Mouse (Mus musculus) embryonic facial prominence, embryonic 13.5 days (tissue): Measurements from ENCODE around the gene Tor1aip2. TPM values are rescaled to one million over a fixed set of nuclear protein-coding genes. Genes with fewer than 3 reads are reported as not detected.

ENCODE experiments used
- ATAC-seq: fragments of 200-750 bp; cut with Nextera tagmentation; 2 replicates; pipeline ENCODE4 v1.8.0; 2017; ENCODE audit warnings: low read depth; ENCODE audit not compliant: insufficient number of reproducible peaks, insufficient read depth, low FRiP score, low TSS enrichment
- H3K27ac ChIP-seq: fragments of 300-500 bp; sonication (generic); 2 replicates; pipeline ENCODE4 v1.5.1; 2015; ENCODE audit warnings: moderate library complexity, mild to moderate bottlenecking, inconsistent platforms
- H3K27me3 ChIP-seq: fragments of 300-500 bp; sonication (generic); 2 replicates; pipeline ENCODE4 v1.6.1; 2015; ENCODE audit warnings: mild to moderate bottlenecking, inconsistent platforms
- H3K36me3 ChIP-seq: fragments of 300-500 bp; sonication (generic); 2 replicates; pipeline ENCODE4 v1.6.1; 2015; ENCODE audit warnings: mild to moderate bottlenecking, inconsistent platforms
- H3K4me1 ChIP-seq: fragments of 300-500 bp; sonication (generic); 2 replicates; pipeline ENCODE4 v1.6.1; 2015; ENCODE audit warnings: inconsistent platforms
- H3K4me2 ChIP-seq: fragments of 300-500 bp; sonication (generic); 2 replicates; pipeline ENCODE4 v1.6.1; 2015; ENCODE audit warnings: moderate library complexity, mild to moderate bottlenecking, inconsistent platforms
- H3K4me3 ChIP-seq: fragments of 300-500 bp; sonication (generic); 2 replicates; pipeline ENCODE4 v1.5.1; 2015; ENCODE audit warnings: mild to moderate bottlenecking, inconsistent platforms
- H3K9ac ChIP-seq: fragments of 300-500 bp; sonication (generic); 2 replicates; pipeline ENCODE4 v1.6.1; 2015; ENCODE audit warnings: mild to moderate bottlenecking, inconsistent platforms
- H3K9me3 ChIP-seq: fragments of 300-500 bp; sonication (generic); 2 replicates; pipeline ENCODE4 v1.6.1; 2016; ENCODE audit warnings: inconsistent platforms
- WGBS: fragments of 180-500 bp; shearing (Covaris S2); methylation state at CpG from one replicate; pipeline ENCODE4 v1.1.7; 2015; ENCODE audit warnings: mixed read lengths; 5-methylcytosine and 5-hydroxymethylcytosine counted together
- polyA plus RNA-seq: library from polyadenylated mRNA; unstranded; fragments of >200 nt; fragmentation: Nextera tagmentation; extraction: Ambion mirVana; gene quantifications from 2 replicates; pipeline ENCODE4 v1.2.1, GENCODE M21; 2015

Gene Tor1aip2
- polyA plus RNA-seq, 1 experiment from 2014 or later = 117 TPM

DNA sequence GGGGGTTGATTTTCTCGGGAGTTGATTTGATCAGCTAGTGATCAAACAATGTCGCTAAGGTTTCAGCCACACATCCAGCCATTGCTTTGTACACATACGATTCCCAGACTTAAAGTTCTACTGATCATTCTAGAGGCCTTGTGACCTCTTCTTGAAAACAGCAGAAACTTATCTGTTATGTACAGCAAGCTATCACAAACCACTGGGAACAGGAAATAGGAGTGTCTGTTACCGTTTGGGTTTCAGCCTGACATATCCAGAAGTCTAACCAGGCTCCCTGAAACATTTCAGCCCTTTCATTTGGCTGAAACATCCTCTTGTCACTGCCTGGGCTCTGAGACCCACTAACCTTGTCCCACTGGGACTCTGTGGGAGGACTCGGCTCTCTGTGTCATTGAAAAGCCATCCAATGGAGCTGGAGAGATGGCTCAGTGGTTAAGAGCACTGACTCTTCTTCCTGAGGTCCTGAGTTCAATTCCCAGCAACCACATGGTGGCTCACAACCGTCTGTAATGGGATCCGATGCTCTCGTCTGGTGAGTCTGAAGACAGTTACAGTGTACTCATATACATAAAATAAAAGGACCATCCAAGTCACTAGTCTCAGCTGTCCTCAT, 78.8 kb downstream of the Tor1aip2 start:
- Histone ChIP-seq H3K4me1 (peaks cover 7% of the 10 kb centered on the region; the same call in 1 of the 2 replicates), H3K9ac (no peak overlapping the region), H3K4me2 (no peak overlapping the region), H3K9me3 (no peaks in the 10 kb centered on the region), H3K36me3 (no peaks in the 10 kb centered on the region), H3K27ac (no peak overlapping the region), H3K4me3 (no peak overlapping the region), H3K27me3 (no peaks in the 10 kb centered on the region)
- no peak for ATAC-seq
- 74% methylated on average over 8 of the region's 8 CpGs for WGBS

DNA sequence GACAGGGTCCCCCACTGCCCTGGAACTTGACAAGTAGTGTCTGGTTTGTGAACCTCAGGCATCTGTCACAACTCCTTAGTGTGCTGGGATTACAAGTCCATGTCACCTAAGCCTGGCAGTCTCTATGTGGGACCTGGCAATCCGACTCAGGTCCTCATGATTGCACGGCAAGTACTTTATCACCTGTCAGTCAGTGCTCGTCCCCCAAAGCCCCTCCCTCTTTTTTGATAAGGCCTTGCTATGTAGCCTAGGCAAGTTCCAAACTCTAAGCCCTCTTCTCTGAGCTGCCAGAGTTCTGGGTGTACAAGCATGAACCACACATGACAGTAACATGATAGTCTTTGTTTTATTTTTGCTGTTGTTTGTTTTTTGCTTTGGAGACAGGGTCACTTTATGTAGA, 81.6 kb downstream of the Tor1aip2 start:
- Histone ChIP-seq H3K9me3 (no peaks in the 10 kb centered on the region), H3K4me3 (no peak overlapping the region), H3K27ac (no peak overlapping the region), H3K27me3 (no peaks in the 10 kb centered on the region), H3K36me3 (no peaks in the 10 kb centered on the region), H3K9ac (no peak overlapping the region), H3K4me2 (no peak overlapping the region), H3K4me1 (peaks cover 3% of the 10 kb centered on the region; the same call in 1 of the 2 replicates)
- 67% methylated on average over 3 of the region's 3 CpGs for WGBS
- no peak for ATAC-seq

Other genes starting within 250 kb of the Tor1aip2 start
- gene Qsox1, start 222.5 kb upstream of the Tor1aip2 start, polyA plus RNA-seq = 26.6 and 27.9 TPM in 2 replicates
- 12.9 and 13.6 TPM in 2 replicates for gene Cep350, start 62.1 kb upstream of the Tor1aip2 start, polyA plus RNA-seq
- 43.8 and 48.7 TPM in 2 replicates for gene Tor1aip1, start 1.1 kb downstream of the Tor1aip2 start, polyA plus RNA-seq
- 0.31 and 0.40 TPM in 2 replicates for gene Fam163a, start 169.6 kb downstream of the Tor1aip2 start, polyA plus RNA-seq